Mouse (Mus musculus) liver, embryonic 12.5 days (tissue): Measurements from ENCODE around the gene Rnf217. TPM values are rescaled to one million over a fixed set of nuclear protein-coding genes. Genes with fewer than 3 reads are reported as not detected.

Experiments used
- ATAC-seq: fragments of 200-750 bp; cut with Nextera tagmentation; 2 replicates; pipeline ENCODE4 v1.8.0; 2017; ENCODE audit warnings: moderate number of reproducible peaks, mild to moderate bottlenecking, moderate library complexity
- H3K27ac ChIP-seq: fragments of 300-500 bp; sonication (generic); 2 replicates; pipeline ENCODE4 v1.5.1; 2016; ENCODE audit warnings: mild to moderate bottlenecking
- H3K27me3 ChIP-seq: fragments of 300-500 bp; sonication (generic); replicated peaks from 2 replicates; pipeline ENCODE4 v1.6.1; 2016; ENCODE audit warnings: mild to moderate bottlenecking, moderate library complexity
- H3K36me3 ChIP-seq: fragments of 300-500 bp; sonication (generic); 2 replicates; pipeline ENCODE4 v1.6.1; 2016; ENCODE audit warnings: mild to moderate bottlenecking, moderate library complexity
- H3K4me1 ChIP-seq: fragments of 300-500 bp; sonication (generic); 2 replicates; pipeline ENCODE4 v1.6.1; 2016
- H3K4me2 ChIP-seq: fragments of 300-500 bp; sonication (generic); 2 replicates; pipeline ENCODE4 v1.6.1; 2016; ENCODE audit warnings: mild to moderate bottlenecking, moderate library complexity
- H3K4me3 ChIP-seq: fragments of 300-500 bp; sonication (generic); 2 replicates; pipeline ENCODE4 v1.5.1; 2016; ENCODE audit warnings: mild to moderate bottlenecking, moderate library complexity
- H3K9ac ChIP-seq: fragments of 300-500 bp; sonication (generic); 2 replicates; pipeline ENCODE4 v1.6.1; 2016; ENCODE audit warnings: mild to moderate bottlenecking, moderate library complexity
- H3K9me3 ChIP-seq: fragments of 300-500 bp; sonication (generic); replicated peaks from 2 replicates; pipeline ENCODE4 v1.6.1; 2016; ENCODE audit warnings: mild to moderate bottlenecking, moderate library complexity
- WGBS: fragments of 180-500 bp; shearing (Covaris S2); methylation state at CpG from one replicate; pipeline ENCODE4 v1.1.7; 2016; ENCODE audit not compliant: insufficient replicate concordance; 5-methylcytosine and 5-hydroxymethylcytosine counted together
- polyA plus RNA-seq: library from polyadenylated mRNA; unstranded; fragments of >200 nt; fragmentation: Nextera tagmentation; extraction: Ambion mirVana; gene quantifications from 2 replicates; pipeline ENCODE4 v1.2.1, GENCODE M21; 2016

Rnf217 gene
- polyA plus RNA-seq: 0.43 and 0.50 TPM in 2 replicates

GRCm38 (mm10) chr10:31609066-31609961, at the start of gene Rnf217:
TSS of gene Rnf217 (minus strand) at chr10:31609184.
- ATAC-seq: peak; percentile 69

GRCm38 (mm10) chr10:31647270-31647669, 38.3 kb upstream of the Rnf217 start:
- H3K36me3 ChIP-seq: no peaks in the 10 kb centered on the region
- no peaks in the 10 kb centered on the region for H3K27me3 ChIP-seq
- no peaks in the 10 kb centered on the region for H3K9me3 ChIP-seq
- H3K4me1 ChIP-seq: no peaks in the 10 kb centered on the region
- no peak overlapping the region for H3K4me2 ChIP-seq
- no peak overlapping the region for H3K27ac ChIP-seq
- H3K4me3 ChIP-seq: no peak overlapping the region
- H3K9ac ChIP-seq: no peak overlapping the region
- no peak for ATAC-seq
- WGBS: 57% methylated on average over 3 of the region's 3 CpGs

More at GRCm38 (mm10) chr10:31609066-31609961, at the start of gene Rnf217:
- H3K4me1 ChIP-seq: 0 out of 2 replicates have a peak, but pooled peaks cover 5% of the 10 kb centered on the region
- peaks cover 41% of the 10 kb centered on the region for H3K27me3 ChIP-seq
- H3K4me2 ChIP-seq: peak within 1 kb of the TSS; percentile 74
- peak within 1 kb of the TSS; percentile 63 for H3K4me3 ChIP-seq
- H3K9me3 ChIP-seq: no peaks in the 10 kb centered on the region
- peak within 1 kb of the TSS; percentile 45 for H3K27ac ChIP-seq
- H3K9ac ChIP-seq: peak within 1 kb of the TSS; percentile 70
- no peaks in the 10 kb centered on the region for H3K36me3 ChIP-seq
- under 1% methylated on average over 91 of the region's 106 CpGs for WGBS

- no peak overlapping the region for H3K4me2 ChIP-seq
- no peak for ATAC-seq
- H3K4me1 ChIP-seq: no peaks in the 10 kb centered on the region
- no peak overlapping the region for H3K9ac ChIP-seq
- H3K36me3 ChIP-seq: no peaks in the 10 kb centered on the region
- no peaks in the 10 kb centered on the region for H3K9me3 ChIP-seq
- H3K4me3 ChIP-seq: no peak overlapping the region
- no peak overlapping the region for H3K27ac ChIP-seq
- 35% methylated on average over 1 of the region's 1 CpGs for whole genome bisulfite sequencing
- H3K27me3 ChIP-seq: no peaks in the 10 kb centered on the region
Observed at GRCm38 (mm10) chr10:31646083-31646482, 37.1 kb upstream of the Rnf217 start.

- ATAC-seq: no peak
- WGBS: 63% methylated on average over 3 of the region's 3 CpGs
- no peak overlapping the region for H3K4me3 ChIP-seq
- no peaks in the 10 kb centered on the region for H3K27me3 ChIP-seq
- H3K4me2 ChIP-seq: no peak overlapping the region
- no peaks in the 10 kb centered on the region for H3K4me1 ChIP-seq
- H3K36me3 ChIP-seq: no peaks in the 10 kb centered on the region
- no peak overlapping the region for H3K27ac ChIP-seq
- no peak overlapping the region for H3K9ac ChIP-seq
- no peaks in the 10 kb centered on the region for H3K9me3 ChIP-seq
Observed at GRCm38 (mm10) chr10:31635098-31635497, 26.1 kb upstream of the Rnf217 start.

GRCm38 (mm10) chr10:31632005-31632404, 23.0 kb upstream of the Rnf217 start:
- 62% methylated on average over 1 of the region's 1 CpGs for WGBS
- no peaks in the 10 kb centered on the region for H3K9me3 ChIP-seq

GRCm38 (mm10) chr10:31615355-31615754, 6.4 kb upstream of the Rnf217 start:
- H3K4me1 ChIP-seq: no peaks in the 10 kb centered on the region
- peaks cover 8% of the 10 kb centered on the region; the same call in 1 of the 2 replicates for H3K27me3 ChIP-seq
- H3K4me3 ChIP-seq: no peak overlapping the region
- whole genome bisulfite sequencing: 44% methylated on average over 2 of the region's 2 CpGs
- no peak overlapping the region for H3K9ac ChIP-seq
- H3K27ac ChIP-seq: no peak overlapping the region
- no peak overlapping the region for H3K4me2 ChIP-seq
- no peaks in the 10 kb centered on the region for H3K9me3 ChIP-seq
- H3K36me3 ChIP-seq: no peaks in the 10 kb centered on the region
- no peak for ATAC-seq

More at GRCm38 (mm10) chr10:31632005-31632404, 23.0 kb upstream of the Rnf217 start:
- H3K36me3 ChIP-seq: no peaks in the 10 kb centered on the region
- no peak overlapping the region for H3K9ac ChIP-seq
- no peaks in the 10 kb centered on the region for H3K4me1 ChIP-seq
- no peak overlapping the region for H3K27ac ChIP-seq
- no peak overlapping the region for H3K4me3 ChIP-seq
- no peak for ATAC-seq
- H3K4me2 ChIP-seq: no peak overlapping the region
- no peaks in the 10 kb centered on the region for H3K27me3 ChIP-seq

GRCm38 (mm10) chr10:31614111-31614510, 5.1 kb upstream of the Rnf217 start:
- H3K4me2 ChIP-seq: no peak overlapping the region
- H3K9ac ChIP-seq: no peak overlapping the region
- no peak overlapping the region for H3K27ac ChIP-seq
- no peak for ATAC-seq
- no peaks in the 10 kb centered on the region for H3K36me3 ChIP-seq
- H3K27me3 ChIP-seq: peaks cover 18% of the 10 kb centered on the region
- WGBS: 55% methylated on average over 1 of the region's 1 CpGs
- no peak overlapping the region for H3K4me3 ChIP-seq
- no peaks in the 10 kb centered on the region for H3K9me3 ChIP-seq
- no peaks in the 10 kb centered on the region for H3K4me1 ChIP-seq

GRCm38 (mm10) chr10:31608441-31609065, 431 bp downstream of the Rnf217 start:
- peak; percentile 58 for ATAC-seq
- no peaks in the 10 kb centered on the region for H3K36me3 ChIP-seq
- H3K27ac ChIP-seq: no peak overlapping the region
- H3K4me1 ChIP-seq: 0 out of 2 replicates have a peak, but pooled peaks cover 5% of the 10 kb centered on the region
- H3K9ac ChIP-seq: peak overlapping the region; percentile 70
- peak overlapping the region; percentile 63 for H3K4me3 ChIP-seq
- H3K27me3 ChIP-seq: peaks cover 41% of the 10 kb centered on the region
- H3K4me2 ChIP-seq: peak overlapping the region; percentile 74
- no peaks in the 10 kb centered on the region for H3K9me3 ChIP-seq
- WGBS: 2% methylated on average over 42 of the region's 60 CpGs

- no peaks in the 10 kb centered on the region for H3K36me3 ChIP-seq
- peaks cover 41% of the 10 kb centered on the region for H3K27me3 ChIP-seq
- peak overlapping the region; percentile 63; the same call in 1 of the 2 replicates for H3K4me3 ChIP-seq
- H3K4me1 ChIP-seq: 0 out of 2 replicates have a peak, but pooled peaks cover 5% of the 10 kb centered on the region
- 34% methylated on average over 11 of the region's 11 CpGs for WGBS
- H3K4me2 ChIP-seq: peak overlapping the region; percentile 74
- ATAC-seq: no peak
- no peak overlapping the region for H3K27ac ChIP-seq
- no peaks in the 10 kb centered on the region for H3K9me3 ChIP-seq
- H3K9ac ChIP-seq: no peak overlapping the region
Observed at GRCm38 (mm10) chr10:31606981-31607867, 1.8 kb downstream of the Rnf217 start.

- Histone ChIP-seq H3K27me3 (peaks cover 20% of the 10 kb centered on the region), H3K9ac (no peak overlapping the region)
- WGBS: 77% methylated on average over 4 of the region's 4 CpGs
Observed at GRCm38 (mm10) chr10:31603855-31604254, 5.1 kb downstream of the Rnf217 start.

GRCm38 (mm10) chr10:31600116-31600515, 8.9 kb downstream of the Rnf217 start:
- Histone ChIP-seq H3K36me3 (no peaks in the 10 kb centered on the region), H3K4me2 (no peak overlapping the region), H3K27me3 (no peaks in the 10 kb centered on the region), H3K9ac (no peak overlapping the region), H3K4me1 (no peaks in the 10 kb centered on the region), H3K9me3 (no peaks in the 10 kb centered on the region), H3K4me3 (no peak overlapping the region), H3K27ac (no peak overlapping the region)
- ATAC-seq: no peak
- 67% methylated on average over 6 of the region's 6 CpGs for WGBS

More at GRCm38 (mm10) chr10:31603855-31604254, 5.1 kb downstream of the Rnf217 start:
- no peaks in the 10 kb centered on the region for H3K36me3 ChIP-seq
- no peak overlapping the region for H3K27ac ChIP-seq
- H3K4me1 ChIP-seq: 0 out of 2 replicates have a peak, but pooled peaks cover 5% of the 10 kb centered on the region
- H3K9me3 ChIP-seq: no peaks in the 10 kb centered on the region
- no peak overlapping the region for H3K4me3 ChIP-seq
- no peak overlapping the region for H3K4me2 ChIP-seq
- no peak for ATAC-seq
